Mouse (Mus musculus): ENCODE results near the gene Olfr310. TPM values are rescaled to one million over a fixed set of nuclear protein-coding genes. Genes with fewer than 3 reads are reported as not detected.

Olfr310 gene
- not detected for total RNA-seq (2022)

GRCm38 (mm10) chr7:86277072-86277471, at the start of gene Olfr310:
TSS of gene Olfr310 (minus strand) at chr7:86277172.
- no peak for DNase-seq (ENCODE audit: low spot score in 2 of 2)

- no peak for DNase-seq (ENCODE audit: low spot score in 2 of 2)
Observed at GRCm38 (mm10) chr7:86325530-86325929, 48.6 kb upstream of the Olfr310 start, which contains the start of gene Olfr308. TSS of gene Olfr308 (minus strand) at chr7:86325630.

- DNase-seq (ENCODE audit: low spot score in 2 of 2) = no peak
Observed at GRCm38 (mm10) chr7:86321323-86321722, 44.4 kb upstream of the Olfr310 start.

- DNase-seq (ENCODE audit: low spot score in 2 of 2) = no peak
Observed at GRCm38 (mm10) chr7:86313608-86314007, 36.6 kb upstream of the Olfr310 start, which contains the start of gene Olfr309. TSS of gene Olfr309 (minus strand) at chr7:86313708.

GRCm38 (mm10) chr7:86246208-86246607, 30.8 kb downstream of the Olfr310 start, which contains the start of gene Vmn2r76:
TSS of gene Vmn2r76 (minus strand) at chr7:86246308.
- no peak for DNase-seq (ENCODE audit: low spot score in 2 of 2)

Small RNAs within 50 kb of the gene (microRNA-seq; reads per million reads assigned to microRNA genes)
- 0 reads per million in 2 experiments for gene Gm23192

Other genes starting within 250 kb of the Olfr310 start
- gene Vmn2r75, start 105.4 kb downstream of the Olfr310 start, total RNA-seq (2022) = not detected
- gene Vmn2r76, start 30.9 kb downstream of the Olfr310 start, total RNA-seq (2022) = not detected
- not detected for gene Olfr309, start 36.5 kb upstream of the Olfr310 start, total RNA-seq (2022)
- gene Olfr308, start 48.5 kb upstream of the Olfr310 start, total RNA-seq (2022) = not detected
- not detected for gene Olfr307, start 60.4 kb upstream of the Olfr310 start, total RNA-seq (2022)
- gene Olfr305, start 89.8 kb upstream of the Olfr310 start, total RNA-seq (2022) = not detected
- gene Olfr304, start 109.5 kb upstream of the Olfr310 start, total RNA-seq (2022) = not detected
- not detected for gene Olfr303, start 120.6 kb upstream of the Olfr310 start, total RNA-seq (2022)
- not detected for gene Olfr301, start 126.7 kb upstream of the Olfr310 start, total RNA-seq (2022)
- gene Olfr299, start 182.7 kb upstream of the Olfr310 start, total RNA-seq (2022) = not detected
- not detected for gene Olfr298, start 215.3 kb upstream of the Olfr310 start, total RNA-seq (2022)
- not detected for gene Olfr297, start 242.8 kb upstream of the Olfr310 start, total RNA-seq (2022)

All from layer of hippocampus, adult 8-10 months (tissue).